Mouse (Mus musculus) adrenal gland, adult (tissue): ENCODE results near the gene Dusp13.

Experiments used
- DNase-seq, 2 experiments: peaks; one replicate each; pipeline ENCODE4 v3.0.0; 2022 to 2023; ENCODE audit warnings: low spot score in 1 of 2; ENCODE audit not compliant: inconsistent age in 2 of 2

Gene Dusp13

DNA sequence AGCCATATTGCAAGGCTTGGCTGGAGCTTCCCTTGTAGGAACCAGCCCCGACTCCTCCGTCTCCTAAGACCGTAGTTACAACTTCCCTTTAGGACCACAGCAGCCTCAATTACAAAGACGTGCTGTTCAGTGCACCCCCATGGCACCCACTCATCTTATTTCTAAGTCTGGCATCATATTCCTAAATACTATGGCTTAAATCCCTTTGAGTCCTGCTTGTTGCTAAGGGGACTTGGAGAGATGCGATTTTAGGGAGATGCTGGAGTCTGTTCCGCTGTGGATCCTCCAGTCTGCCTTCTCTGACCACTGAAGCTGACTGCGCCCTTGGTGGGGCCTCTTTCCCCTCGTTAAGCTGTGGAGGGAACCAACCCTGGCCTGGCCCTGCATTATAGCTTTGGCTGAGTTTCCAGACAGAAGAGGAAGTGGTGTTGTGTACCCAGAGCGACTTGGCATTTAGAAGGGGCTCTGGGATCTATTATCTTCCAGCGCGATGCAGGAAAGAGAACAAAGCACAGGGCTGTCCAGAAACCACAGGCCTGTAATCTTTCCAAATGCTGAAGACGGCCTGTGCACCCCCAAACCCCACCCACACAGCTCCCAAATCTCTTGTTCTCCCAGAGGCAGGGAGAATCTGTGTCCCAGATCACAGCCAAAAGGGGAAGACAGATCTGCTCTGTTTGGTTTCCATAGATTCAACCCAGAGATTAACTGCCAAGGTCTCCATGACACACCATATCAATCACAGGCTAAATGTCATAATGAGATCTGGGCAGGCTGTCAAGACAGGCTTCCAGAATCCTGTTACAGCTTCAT, 44.0 kb downstream of the Dusp13 start:
- peak; percentile 64 to 90 for DNase-seq

GRCm38 (mm10) chr14:21705462-21705861, 45.5 kb downstream of the Dusp13 start:
- DNase-seq = no peak

- DNase-seq = peak; percentile 34 to 56
These were observed 47.7 kb downstream of the Dusp13 start for GRCm38 (mm10) chr14:21703255-21703654.

DNA sequence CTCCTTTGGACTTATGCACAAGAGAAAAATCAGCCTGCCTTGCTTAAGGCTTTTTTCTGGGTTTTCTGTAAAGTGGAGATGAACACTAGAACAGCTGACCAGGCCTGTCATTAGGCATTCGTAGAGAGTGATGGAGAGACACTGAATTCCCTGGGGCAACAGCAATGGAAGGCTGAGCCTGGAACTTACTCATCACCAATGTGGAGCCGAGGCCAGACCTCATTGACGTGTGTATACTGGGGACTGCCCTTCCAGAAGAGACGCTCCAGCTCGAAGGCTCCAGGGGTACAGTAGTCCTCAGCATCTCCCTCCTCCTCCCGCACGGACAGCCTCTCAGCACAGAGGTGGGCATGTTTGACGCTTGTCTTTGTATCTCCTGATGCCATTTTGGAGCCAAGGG, 48.3 kb downstream of the Dusp13 start:
- DNase-seq = peak in 1 of 2 experiments; percentile 36

DNA sequence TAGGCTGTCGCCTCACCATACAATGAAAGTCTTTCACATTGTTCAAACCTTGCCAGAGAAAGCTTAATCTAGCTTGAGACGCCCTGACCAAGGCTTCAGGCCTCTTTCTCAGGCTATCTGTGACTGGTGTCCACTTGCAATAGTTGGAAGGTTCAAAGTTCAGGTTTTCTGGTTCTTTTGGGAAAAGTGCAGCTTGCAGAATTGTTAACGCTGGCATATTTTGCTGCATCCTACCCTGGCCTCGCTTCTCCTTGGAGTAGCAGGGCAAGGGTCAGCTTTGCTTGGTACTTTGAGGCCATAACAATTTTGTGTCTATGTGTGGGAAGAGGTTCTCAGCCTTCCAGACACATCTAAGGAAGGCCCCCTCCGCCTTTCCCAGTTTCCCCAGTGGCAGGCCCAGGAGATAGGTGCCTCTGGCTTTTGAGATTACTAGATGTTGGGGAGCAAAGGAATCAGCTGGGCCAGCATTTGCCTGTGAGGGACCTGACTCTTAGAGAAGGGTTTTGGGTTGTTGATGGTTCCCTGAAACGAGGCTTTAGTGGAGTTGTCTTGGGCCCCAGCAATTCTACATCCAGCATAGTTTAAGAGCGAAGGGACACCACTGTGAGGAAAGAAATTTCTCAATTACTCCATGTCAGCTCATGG, 54.7 kb downstream of the Dusp13 start:
- DNase-seq = no peak

- DNase-seq = no peak
These were observed 56.0 kb downstream of the Dusp13 start for GRCm38 (mm10) chr14:21695020-21695419.

- DNase-seq = no peak
These were observed 59.9 kb downstream of the Dusp13 start for GRCm38 (mm10) chr14:21691070-21691469.

DNA sequence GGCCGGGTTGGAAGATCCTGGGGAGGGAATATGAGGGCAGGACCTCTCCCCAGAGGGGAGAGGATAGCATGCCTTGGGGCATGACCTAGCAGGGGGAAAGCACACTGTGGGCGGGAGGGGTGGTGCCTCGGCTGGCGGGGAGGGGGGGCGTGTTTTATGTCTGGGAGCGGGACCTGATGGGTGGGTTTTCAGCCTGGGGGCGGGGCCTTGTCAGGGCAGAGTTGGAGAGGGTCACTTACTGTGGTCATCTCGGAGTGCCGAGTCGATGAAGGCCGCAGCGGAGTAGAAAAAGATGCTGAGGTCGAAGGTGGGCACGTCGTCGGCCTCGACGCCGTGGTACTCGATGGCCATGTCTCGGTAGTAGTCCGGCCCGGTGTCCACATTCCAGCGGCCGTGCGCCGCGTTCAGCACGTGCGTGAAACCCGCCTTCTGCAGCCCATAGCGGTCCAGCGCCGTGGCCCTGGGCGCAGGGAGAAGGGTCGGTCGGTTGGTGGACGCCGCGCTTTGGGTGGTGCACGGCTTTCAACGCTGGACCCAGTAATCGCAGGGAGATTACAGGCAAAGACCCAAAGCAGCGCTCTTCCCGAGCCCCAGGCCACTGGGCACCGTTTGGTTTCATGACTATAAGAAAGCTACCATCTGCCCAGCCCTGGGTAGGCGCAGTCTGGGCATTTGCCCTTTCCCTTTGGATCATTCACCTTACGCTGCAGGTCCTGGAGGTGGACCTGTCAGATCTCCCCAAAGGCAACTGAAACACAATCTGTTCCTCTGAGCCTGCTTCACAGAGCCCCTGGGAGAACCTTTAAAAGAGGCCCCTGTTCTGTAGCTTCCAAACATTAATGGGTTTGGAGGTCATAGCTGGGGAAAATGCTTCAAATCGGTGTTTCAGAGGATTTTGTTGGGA, 64.4 kb downstream of the Dusp13 start:
- no peak for DNase-seq

DNA sequence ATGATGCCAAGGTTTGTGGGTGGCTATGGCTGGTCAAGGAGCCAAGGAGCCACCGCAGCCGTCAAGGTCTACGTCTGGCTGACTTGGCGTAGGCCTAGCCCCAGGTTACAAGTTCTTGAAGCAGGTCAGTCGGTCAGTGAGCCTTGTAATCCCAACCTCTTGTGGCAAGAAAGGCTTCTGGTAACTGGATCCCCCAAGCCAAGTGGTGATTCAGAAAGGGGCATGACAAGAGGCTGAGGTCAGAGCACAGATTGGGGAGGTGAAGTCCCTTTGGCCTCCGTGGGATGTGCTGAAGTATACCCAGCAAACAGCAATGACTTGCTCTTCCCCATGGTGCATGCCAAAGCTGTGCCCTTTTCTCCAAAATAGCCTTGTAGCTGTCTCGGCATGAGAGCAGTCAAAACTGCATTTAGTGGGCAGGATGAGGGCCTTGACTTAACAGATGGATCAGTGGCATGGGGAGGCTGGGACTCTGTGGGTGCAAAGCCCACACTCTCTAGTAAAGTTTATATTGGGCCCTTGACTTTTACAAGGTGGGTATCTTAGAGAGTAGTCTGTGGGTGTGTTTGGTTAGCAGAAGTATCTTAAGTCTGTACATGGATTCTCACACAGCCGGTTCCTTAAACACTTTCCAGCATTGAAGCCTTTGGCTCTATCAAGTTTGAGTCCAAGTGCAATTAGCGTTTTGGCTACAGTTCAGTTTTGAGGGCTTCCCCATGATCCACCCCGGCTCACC, 65.4 kb downstream of the Dusp13 start:
- DNase-seq = peak; percentile 32 to 64

DNA sequence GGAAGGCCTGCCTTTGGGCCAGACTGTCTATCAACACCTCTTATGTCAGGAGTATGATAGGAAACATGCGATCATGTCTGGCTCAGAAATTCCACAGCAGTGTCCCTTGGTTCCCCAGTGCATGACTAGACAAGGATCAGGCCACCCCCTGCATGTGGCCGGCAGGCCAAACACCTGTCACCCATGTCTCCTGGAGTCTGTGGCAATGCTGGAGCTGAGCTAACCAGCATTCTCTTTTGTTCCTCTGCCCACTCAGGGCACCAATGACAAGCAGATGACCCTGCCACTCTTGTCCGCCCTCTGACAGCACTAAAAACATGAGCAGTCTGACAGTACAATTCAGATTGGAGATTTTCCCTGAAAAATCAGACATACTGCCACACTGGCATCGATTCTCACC, 67.1 kb downstream of the Dusp13 start:
- no peak for DNase-seq
